Mouse (Mus musculus): ENCODE results near the gene Synj1.

Gene Synj1

DNA sequence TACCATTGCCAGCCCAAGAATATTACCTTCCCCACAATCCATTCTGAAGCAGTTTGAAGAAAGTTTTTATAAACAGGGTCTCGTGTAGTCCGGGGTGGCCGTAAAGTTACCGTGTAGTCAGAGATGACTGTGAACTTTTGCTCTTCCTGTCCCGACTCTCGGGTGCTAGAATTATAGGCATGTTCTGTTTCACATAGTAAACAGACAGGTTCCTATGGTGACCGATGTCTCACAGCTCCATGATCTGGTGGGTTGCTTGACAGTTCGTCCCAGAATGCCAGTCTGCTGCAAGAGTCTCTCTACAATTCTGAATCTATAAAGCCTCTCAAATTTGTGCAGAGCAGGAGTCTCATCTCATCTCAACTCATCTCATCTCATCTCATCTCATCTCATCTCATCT, 119.0 kb downstream of the Synj1 start:
- no peak for DNase-seq (ENCODE audit: extremely low read depth, low read depth)

DNA sequence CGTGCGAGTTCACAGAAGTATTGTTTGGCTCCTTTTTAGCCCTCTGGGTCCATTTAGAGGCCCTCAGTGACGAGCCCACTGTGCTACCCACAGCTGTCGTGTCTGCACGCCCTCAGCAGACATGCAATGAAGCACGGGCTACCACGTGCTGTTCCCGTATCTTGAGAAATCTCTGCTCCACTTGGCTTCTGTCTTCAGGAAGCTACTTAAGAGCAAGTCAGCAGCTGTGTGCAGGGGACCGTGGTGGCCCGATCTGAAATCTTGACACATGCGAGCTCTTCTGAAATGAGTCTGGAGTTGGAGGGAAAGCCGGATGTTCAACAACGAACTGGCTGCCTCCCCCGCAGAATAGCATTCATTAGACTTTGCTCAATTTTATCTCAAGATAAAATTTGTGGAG, 119.5 kb downstream of the Synj1 start:
- DNase-seq (ENCODE audit: extremely low read depth, low read depth) = no peak

DNA sequence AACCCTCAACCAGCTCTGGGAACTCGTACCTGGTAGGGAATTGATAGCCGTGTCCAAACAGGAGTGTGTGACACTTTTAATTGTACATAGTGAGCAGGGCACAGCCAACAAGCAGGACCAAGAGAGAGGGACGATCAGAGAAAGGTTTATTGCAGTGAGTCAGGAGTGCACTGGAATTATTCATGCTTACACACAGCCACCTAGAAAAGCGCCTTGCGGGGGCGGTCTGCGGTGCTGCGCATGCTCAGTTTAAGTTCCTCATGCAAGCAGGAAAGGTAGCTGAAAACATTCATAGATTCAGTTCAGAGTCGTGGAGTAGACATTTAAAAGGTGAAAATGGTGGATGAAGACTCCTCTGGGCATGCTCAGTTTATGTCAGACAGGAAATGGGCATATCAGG, 120.4 kb downstream of the Synj1 start:
- no peak for DNase-seq (ENCODE audit: extremely low read depth, low read depth)
